Mouse (Mus musculus) thymus, adult 2 months (tissue): Measurements from ENCODE around the gene 6030498E09Rik.

Source experiments
- CTCF ChIP-seq: fragments of 200-500 bp; IDR thresholded peaks from 2 replicates; pipeline ENCODE4 v1.5.1; 2012; ENCODE audit warnings: mild to moderate bottlenecking, control low read depth, low read length, moderate library complexity, borderline replicate concordance; ENCODE audit not compliant: control insufficient read depth, poor library complexity, insufficient read depth; ENCODE audit errors: extremely low read depth
- POLR2A ChIP-seq: fragments of 200-500 bp; IDR thresholded peaks from 2 replicates; pipeline ENCODE4 v1.6.1; 2012; ENCODE audit warnings: mild to moderate bottlenecking, low read length, control low read depth, moderate library complexity; ENCODE audit not compliant: control insufficient read depth, poor library complexity, insufficient read depth; ENCODE audit errors: extremely low read depth

GRCm38 (mm10) chrX:38771886-38772285 lies 585 bp upstream of the 6030498E09Rik start:
- TF ChIP-seq CTCF (no peak), POLR2A (no peak)
